Mouse (Mus musculus): ENCODE data around the gene 1700113H08Rik. TPM values are rescaled to one million over a fixed set of nuclear protein-coding genes. Genes with fewer than 3 reads are reported as not detected.

1700113H08Rik gene
- polyA plus RNA-seq, 1 experiment from 2014 or later: not detected

- H3K9me3 ChIP-seq (ENCODE audit: control insufficient read depth, low read length): no peaks in the 10 kb centered on the region
- H3K4me2 ChIP-seq (ENCODE audit: low read depth, low read length, severe bottlenecking): no peak overlapping the region
- H3K4me1 ChIP-seq (replicated peaks; ENCODE audit: control insufficient read depth, insufficient read depth, low read length): peaks cover 2% of the 10 kb centered on the region; the same call in 1 of the 2 replicates
- H3K27me3 ChIP-seq (ENCODE audit: control insufficient read depth, insufficient read depth, low read length): no peaks in the 10 kb centered on the region
- H3K27ac ChIP-seq (ENCODE audit: low read depth, low read length): no peak overlapping the region
- DNase-seq (ENCODE audit: low spot score) (no peak), ATAC-seq (replicated peaks; ENCODE audit: low FRiP score) (no peak)
- H3K9ac ChIP-seq (ENCODE audit: low read length): no peak overlapping the region
- H3K4me3 ChIP-seq (ENCODE audit: low read depth, low read length): no peak overlapping the region
- 50% methylated on average over 8 of the region's 8 CpGs for WGBS
- H3K36me3 ChIP-seq (ENCODE audit: control insufficient read depth, insufficient read depth, low read length): no peaks in the 10 kb centered on the region
Measured at GRCm38 (mm10) chr10:87272133-87272622, 214.3 kb downstream of the 1700113H08Rik start.

GRCm38 (mm10) chr10:87275075-87275474 is 217.2 kb downstream of the 1700113H08Rik start:
- peaks cover 2% of the 10 kb centered on the region; the same call in 1 of the 2 replicates for H3K4me1 ChIP-seq (replicated peaks; ENCODE audit: control insufficient read depth, insufficient read depth, low read length)
- H3K4me3 ChIP-seq (ENCODE audit: low read depth, low read length): no peak overlapping the region
- DNase-seq (ENCODE audit: low spot score) (no peak), ATAC-seq (replicated peaks; ENCODE audit: low FRiP score) (no peak)
- H3K36me3 ChIP-seq (ENCODE audit: control insufficient read depth, insufficient read depth, low read length): no peaks in the 10 kb centered on the region
- H3K27ac ChIP-seq (ENCODE audit: low read depth, low read length): no peak overlapping the region
- no peak overlapping the region for H3K9ac ChIP-seq (ENCODE audit: low read length)
- no peaks in the 10 kb centered on the region for H3K27me3 ChIP-seq (ENCODE audit: control insufficient read depth, insufficient read depth, low read length)
- no peaks in the 10 kb centered on the region for H3K9me3 ChIP-seq (ENCODE audit: control insufficient read depth, low read length)
- H3K4me2 ChIP-seq (ENCODE audit: low read depth, low read length, severe bottlenecking): no peak overlapping the region

Other genes with a start within 250 kb of the 1700113H08Rik start
- gene Stab2, start 50.0 kb upstream of the 1700113H08Rik start, polyA plus RNA-seq (2014; fragmentation: Nextera tagmentation; extraction: Ambion mirVana): 0.27 TPM in 1 of 2 replicates, not detected in the other

Measured in forebrain, embryonic 11.5 days (tissue).